Mouse (Mus musculus): Measurements from ENCODE around the gene Ercc6.

- TF ChIP-seq POLR2A (IDR thresholded peaks at IDR 0.05; ENCODE audit: low read depth, low read length) (no peak), CTCF (IDR thresholded peaks at IDR 0.05; ENCODE audit: borderline replicate concordance, insufficient read depth, low read length) (no peak)
Measured at GRCm38 (mm10) chr14:32599290-32600041, 86.1 kb downstream of the Ercc6 start, which contains the start of gene Prrxl1.

All from embryonic fibroblast, embryonic 13.5 days (primary cell).